Mouse (Mus musculus) heart, adult 9 months (tissue): ENCODE data around the gene Slc6a8.

ENCODE experiments used
- DNase-seq, 2 experiments: peaks; one replicate each; pipeline ENCODE4 v3.0.0; 2022; ENCODE audit warnings: low spot score in 2 of 2

The Slc6a8 gene

DNA sequence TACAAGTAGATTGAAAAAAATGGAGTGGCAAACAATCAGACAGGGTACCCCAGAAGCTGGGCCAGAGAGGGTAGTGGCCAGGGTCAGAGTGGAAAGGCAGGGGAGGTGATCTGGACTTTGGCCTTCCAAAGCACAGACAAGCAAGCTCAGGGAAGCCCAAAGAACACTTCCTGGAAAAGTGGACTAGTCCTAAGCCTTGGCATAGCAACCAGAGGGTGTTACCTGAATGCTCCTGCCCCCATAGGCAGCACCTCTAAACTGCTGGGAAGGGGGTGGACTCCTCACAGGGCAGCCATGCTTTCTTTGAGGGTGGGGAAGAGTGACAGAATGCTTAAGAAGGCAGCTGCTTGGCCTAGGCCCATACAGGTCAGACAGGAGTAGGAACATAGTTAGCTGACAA, 12.0 kb downstream of the Slc6a8 start:
- no peak for DNase-seq

DNA sequence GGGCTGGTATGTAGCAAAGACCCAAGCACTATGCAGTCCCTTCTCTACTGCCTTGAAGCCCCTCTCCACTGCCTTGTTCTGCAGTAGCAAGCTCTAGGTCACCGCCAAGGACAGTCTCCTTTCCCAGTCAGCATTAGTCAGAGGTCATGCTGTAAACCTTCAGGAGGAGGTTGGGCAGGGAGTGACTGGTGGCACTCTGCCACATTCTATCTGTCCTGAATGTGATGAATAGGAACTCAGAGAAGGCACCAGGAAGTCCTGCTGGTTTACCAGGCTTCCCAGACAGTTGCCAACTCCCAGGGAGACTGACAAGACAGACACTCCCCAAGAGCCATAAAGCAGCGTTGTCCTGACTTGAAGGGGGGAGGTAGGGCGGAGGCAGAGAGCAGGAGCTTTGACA, 12.7 kb downstream of the Slc6a8 start:
- DNase-seq: peak; percentile 28 to 65

DNA sequence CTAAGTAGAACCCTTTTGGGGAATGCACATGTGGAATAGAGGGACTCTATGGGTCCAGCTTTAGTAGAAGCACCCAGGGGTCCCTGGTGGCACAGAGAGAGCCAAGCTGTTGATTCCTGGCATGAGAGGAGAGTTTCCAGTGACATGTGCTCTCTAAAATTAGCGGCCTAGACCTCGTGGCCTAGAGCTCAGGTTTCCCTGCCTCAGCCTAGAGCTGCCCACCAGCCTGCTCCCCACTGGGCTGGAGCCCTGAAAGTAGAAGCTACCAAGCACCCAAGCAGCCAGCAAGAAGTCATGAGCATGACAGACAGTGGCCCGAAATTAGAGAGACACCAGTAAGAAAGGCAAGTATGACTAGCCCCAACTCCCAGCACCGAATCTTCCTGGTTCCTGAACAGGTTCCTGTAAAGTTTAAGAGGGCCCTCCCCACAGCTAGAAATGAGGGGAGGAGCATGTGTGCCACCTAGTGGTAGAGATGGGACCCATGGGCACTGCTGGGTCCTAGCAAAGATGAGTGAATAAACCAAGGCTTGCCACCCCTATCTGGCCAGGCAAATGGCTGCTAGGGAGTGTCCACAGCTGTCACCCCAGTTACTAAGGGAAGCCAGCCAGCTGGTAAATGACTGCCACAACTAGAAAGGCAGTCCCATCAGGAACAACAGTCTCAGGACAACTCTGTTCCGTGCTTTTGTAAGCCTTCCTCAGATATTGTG, 18.1 kb downstream of the Slc6a8 start:
- DNase-seq: peak; percentile 29 to 61

DNA sequence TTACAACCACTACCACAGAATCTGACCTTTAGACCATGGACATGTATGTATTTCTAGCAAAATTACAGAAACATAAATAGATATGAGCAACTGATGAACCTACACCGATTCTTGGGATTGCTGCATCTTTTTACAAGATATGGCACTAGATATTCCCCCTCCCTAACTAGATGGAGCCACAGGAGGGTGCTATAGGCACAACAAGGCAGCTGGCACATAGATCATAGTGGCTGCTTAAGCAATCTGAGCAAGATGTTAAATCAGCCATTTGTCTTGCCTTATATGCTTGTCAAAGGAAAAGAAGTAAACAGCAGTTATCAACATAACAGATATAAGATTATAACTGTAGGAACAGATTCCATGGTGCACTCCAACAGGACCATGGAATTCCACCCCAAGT, 27.5 kb downstream of the Slc6a8 start:
- no peak for DNase-seq

DNA sequence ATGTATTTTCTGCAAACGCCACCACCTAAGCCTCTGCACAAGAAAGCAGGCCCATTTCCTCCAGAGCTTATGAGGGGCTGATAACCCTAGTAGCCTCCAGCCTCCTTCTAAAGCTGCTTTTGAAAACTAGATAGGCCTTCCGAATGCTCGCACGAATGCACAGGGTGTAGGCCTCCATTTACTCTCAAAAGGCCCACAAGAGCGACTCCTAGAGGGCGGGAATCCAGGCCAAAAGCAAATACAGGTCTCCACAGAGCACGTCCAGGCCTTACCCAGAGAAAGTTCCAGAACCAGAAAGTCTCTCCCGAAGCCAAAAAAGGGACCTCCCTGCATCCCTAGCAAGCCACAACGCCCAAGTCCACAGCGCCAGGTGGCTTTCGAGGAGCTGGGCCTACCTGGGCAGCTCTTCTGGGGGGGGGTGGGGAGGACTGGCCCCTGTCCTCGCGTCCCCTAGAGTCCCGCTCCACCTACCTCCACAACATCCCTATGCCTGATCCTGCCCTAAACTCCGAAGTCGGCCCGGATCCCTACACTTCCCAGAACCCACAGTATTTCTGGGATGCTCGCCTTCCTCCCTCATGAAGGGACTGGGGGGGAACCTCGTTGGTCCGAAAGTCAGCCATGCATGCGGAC, 42.6 kb downstream of the Slc6a8 start:
- DNase-seq: peak in 1 of 2 experiments; percentile 37

DNA sequence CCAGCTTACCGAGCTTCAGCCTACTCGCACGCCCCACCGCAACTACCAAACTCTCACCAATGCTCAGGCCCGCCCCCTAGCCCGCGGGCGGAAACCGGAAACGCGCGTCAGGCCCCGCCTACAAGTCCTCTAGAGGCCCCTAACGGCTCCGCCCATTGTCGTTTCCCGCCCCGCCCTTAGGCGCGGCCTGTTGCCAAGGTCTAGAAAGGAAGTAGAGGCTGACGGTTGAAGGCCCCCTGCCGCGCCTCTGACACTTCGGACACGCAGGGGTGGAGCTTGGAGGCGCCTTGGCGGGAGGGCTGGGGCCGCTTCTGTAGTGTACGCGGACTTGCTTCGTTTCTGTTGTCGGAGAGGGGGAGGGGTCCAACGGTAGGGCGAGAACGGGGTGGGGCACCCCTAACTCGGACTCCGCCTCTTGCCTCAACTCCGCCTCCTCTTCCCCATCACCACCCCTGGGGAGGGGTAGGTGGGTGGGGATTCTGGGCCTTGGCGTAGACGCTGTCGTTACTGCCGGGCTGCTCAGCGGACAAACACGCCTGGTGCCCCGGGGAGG, 43.2 kb downstream of the Slc6a8 start, which contains the start of the genes Bcap31 and Abcd1:
TSS of gene Bcap31 (minus strand) at position 67 of the 553 bp plus-strand sequence.
TSS of gene Abcd1 (plus strand) at position 489 of the 553 bp plus-strand sequence.
- DNase-seq: peak; percentile 94 to 97

DNA sequence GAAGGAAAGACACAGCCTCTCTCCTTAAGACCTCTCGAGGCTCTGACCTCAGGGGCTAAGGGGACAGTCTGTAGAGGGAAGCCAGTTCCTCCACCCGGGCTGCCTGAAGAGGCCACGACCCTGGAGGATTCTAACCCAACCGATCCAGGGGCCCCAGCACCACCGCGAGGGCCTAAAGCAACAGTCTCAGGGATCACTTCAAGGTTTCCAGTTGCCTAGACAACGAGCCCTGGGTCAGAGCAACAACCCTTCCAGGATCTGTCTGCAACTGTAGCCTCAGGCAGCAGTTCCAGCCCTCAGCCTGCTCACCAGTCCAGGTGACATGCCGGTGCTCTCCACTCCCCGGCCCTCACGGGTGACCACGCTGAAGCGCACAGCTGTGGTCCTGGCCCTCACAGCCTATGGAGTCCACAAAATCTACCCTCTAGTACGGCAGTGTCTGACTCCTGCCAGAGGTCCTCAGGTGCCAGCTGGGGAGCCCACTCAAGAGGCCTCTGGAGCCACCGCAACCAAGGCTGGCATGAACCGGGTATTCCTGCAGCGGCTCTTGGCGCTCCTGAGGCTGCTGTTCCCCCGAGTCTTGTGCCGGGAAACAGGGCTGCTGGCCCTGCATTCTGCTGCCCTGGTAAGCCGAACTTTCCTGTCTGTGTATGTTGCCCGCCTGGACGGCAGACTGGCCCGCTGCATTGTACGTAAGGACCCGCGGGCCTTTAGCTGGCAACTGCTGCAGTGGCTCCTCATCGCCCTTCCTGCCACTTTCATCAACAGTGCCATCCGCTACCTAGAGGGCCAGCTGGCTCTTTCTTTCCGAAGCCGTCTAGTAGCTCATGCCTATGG, 44.0 kb downstream of the Slc6a8 start:
- DNase-seq: peak in 1 of 2 experiments; percentile 20

DNA sequence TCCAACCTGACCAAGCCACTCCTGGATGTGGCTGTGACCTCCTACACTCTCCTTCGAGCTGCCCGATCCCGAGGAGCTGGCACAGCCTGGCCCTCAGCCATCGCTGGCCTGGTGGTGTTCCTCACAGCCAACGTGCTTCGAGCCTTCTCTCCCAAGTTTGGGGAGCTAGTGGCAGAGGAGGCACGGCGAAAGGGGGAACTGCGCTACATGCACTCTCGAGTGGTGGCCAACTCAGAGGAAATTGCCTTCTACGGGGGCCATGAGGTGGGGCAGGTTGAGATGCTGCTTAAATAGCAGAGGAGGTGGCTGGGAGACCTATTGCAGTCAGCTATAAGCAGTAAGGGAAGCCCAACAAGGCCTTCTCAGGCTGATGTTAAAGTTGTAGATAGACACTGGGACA, 44.7 kb downstream of the Slc6a8 start:
- peak; percentile 8 to 22 for DNase-seq

DNA sequence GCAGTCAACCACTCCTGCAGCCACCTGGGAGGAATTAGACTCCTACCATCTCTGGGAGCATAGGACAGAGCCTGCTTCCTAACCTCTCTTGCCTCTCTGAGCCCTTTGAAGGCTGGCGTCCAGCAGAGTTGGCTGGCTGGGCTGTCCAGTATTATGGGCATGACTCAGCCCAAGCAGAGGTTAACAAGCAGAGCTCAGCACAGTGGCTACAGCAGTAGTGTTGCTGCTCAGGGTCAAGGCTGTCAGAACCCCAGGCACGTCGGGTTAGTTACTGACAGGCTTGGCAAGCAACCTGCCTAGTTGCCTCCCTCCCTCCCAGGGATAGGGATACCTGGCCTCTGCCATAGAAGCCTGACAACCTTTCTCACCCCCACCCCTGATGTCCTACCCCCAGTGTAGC, 45.3 kb downstream of the Slc6a8 start:
- DNase-seq: peak; percentile 30 to 33

DNA sequence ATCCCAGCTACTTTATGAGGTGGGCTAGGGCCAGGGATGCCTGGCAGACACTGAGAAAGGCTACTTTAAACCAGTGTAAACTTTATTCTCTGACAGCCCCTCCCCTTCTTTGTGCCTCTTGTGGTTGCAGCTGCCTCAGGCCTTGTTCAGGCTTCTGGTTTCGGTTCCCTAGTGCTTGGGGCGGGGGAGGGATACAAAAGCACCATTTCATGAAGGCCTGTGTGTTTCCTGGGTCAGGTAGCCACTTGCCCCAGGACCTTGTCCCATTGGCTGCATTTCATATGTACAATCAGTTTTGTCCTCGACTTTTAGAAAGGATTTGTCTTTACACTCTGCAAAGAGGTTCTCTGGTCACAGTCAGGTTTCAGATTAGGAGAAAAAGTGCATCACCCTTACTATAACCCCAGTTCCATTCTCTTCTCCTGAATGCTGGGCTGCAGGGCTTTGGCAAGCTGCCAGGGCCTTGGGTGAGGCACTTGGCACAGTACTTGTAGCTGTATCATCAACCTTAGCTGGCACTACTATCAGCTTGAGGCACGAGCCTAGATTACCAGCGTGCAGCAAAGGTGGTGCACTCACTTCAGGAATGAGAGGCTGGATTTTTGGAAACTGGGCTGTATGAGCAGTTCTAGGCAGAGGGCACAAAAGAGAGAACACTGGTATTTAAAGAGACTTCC, 45.9 kb downstream of the Slc6a8 start:
- DNase-seq: peak; percentile 21 to 38

DNA sequence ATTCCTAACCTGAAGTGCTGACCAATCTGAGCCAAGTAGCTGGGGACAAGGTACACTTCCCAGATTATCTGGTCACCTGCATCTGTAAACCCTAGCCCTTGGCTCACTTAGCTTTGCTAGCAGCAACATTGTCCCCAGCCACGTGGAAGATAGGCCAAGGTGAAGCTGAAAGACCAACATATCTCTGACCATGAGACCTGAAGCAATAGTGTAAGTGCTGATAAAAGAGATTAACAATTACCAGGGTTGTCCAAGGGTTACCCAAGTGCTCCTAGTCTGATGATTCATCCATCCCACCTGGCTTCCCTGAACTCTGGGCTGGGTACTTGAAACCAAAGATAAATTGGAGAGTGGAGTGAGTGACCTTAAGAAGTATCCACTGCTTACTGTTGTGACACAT, 58.0 kb downstream of the Slc6a8 start:
- no peak for DNase-seq
